Mouse (Mus musculus): ENCODE measurements around the gene Has3.

GRCm38 (mm10) chr8:106828921-106829320 is 41.1 kb upstream of the Has3 start:
- no peak for TF ChIP-seq POLR2A (IDR thresholded peaks at IDR 0.05; ENCODE audit: borderline replicate concordance, low read depth, low read length)
- TF ChIP-seq CTCF (IDR thresholded peaks at IDR 0.05; ENCODE audit: low read depth, low read length): no peak
